Mouse (Mus musculus): ENCODE results near the gene Olfr169. TPM values are rescaled to one million over a fixed set of nuclear protein-coding genes. Genes with fewer than 3 reads are reported as not detected.
"Not testable (repeated sequence)": the region's sequence is repeated elsewhere in the genome, so short reads cannot be mapped to it uniquely, and the experiment has no call there.

Gene Olfr169
- polyA plus RNA-seq (2015; fragmentation: Nextera tagmentation; extraction: Ambion mirVana) = not detected in 2 replicates

DNA sequence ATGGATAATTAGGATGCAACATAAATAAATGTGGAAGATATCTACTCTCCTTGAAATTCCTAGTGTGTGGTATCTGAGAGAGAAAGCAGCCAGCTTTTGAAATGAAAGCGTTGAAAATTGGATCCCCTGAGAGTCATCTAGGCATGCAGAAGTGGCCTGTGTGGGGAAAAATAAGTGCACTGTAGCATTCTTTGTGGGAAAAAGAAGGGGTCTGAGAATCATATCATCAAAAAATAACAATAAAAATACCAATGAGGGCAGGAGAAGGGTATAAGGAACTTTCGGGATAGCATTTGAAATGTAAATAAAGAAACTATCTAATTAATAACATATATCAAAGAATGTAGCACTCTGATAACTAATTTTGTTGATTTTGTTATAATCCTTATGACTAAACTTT lies at the start of gene Olfr169:
Gene Olfr169, minus strand, starts transcription at position 101 of the 400 bp plus-strand sequence.
- H3K27me3 ChIP-seq; H3K9ac ChIP-seq; ATAC-seq (replicated peaks; ENCODE audit: insufficient number of reproducible peaks, insufficient read depth, low FRiP score, low read depth); H3K4me1 ChIP-seq (replicated peaks); H3K9me3 ChIP-seq (replicated peaks); H3K27ac ChIP-seq; H3K4me3 ChIP-seq; H3K36me3 ChIP-seq; H3K4me2 ChIP-seq: not testable (repeated sequence)
- WGBS = 80% methylated on average over 2 of the region's 2 CpGs

DNA sequence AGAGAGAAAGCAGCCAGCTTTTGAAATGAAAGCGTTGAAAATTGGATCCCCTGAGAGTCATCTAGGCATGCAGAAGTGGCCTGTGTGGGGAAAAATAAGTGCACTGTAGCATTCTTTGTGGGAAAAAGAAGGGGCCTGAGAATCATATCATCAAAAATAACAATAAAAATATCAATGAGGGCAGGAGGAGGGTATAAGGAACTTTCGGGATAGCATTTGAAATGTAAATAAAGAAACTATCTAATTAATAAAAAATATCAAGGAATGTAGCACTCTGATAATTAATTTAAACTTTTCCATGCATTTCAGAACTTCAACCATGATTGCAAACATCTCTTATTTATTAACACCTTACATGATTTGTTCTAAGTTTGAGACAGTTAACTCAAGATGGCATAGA lies 40.2 kb upstream of the Olfr169 start, which contains the start of gene Olfr170:
Gene Olfr170, minus strand, starts transcription at position 101 of the 400 bp plus-strand sequence.
- not testable (repeated sequence) for H3K27me3 ChIP-seq; ATAC-seq (replicated peaks; ENCODE audit: insufficient number of reproducible peaks, insufficient read depth, low FRiP score, low read depth); H3K27ac ChIP-seq; H3K9me3 ChIP-seq (replicated peaks); H3K4me3 ChIP-seq; H3K4me1 ChIP-seq (replicated peaks); H3K36me3 ChIP-seq; H3K4me2 ChIP-seq; H3K9ac ChIP-seq
- WGBS = 77% methylated on average over 2 of the region's 2 CpGs

DNA sequence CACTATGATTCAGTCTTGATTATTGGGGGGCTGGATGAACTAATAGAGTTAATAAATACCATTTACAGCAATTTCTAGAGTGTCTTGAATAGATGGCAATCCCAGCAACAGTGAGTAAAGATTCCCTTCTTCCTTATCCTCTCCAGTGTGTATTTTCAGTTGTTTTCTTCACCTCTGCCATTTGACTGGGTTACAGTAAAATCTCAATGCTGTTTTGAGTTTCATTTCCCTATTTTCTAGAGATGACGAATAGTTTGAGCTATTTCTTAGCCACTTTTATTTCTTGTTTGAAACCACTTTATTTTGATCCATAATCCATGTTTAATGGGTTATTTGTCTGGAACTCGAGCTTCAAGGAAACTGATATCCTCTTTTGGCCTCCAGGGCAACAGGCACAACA lies 31.6 kb upstream of the Olfr169 start:
- no peak overlapping the region for H3K9ac ChIP-seq
- H3K27ac ChIP-seq = no peak overlapping the region
- H3K4me1 ChIP-seq (replicated peaks) = no peaks in the 10 kb centered on the region
- no peak overlapping the region for H3K4me2 ChIP-seq
- 57% methylated on average over 2 of the region's 2 CpGs for WGBS
- no peaks in the 10 kb centered on the region for H3K36me3 ChIP-seq
- no peaks in the 10 kb centered on the region for H3K9me3 ChIP-seq (replicated peaks)
- no peak for ATAC-seq (replicated peaks; ENCODE audit: insufficient number of reproducible peaks, insufficient read depth, low FRiP score, low read depth)
- H3K4me3 ChIP-seq = no peak overlapping the region
- no peaks in the 10 kb centered on the region for H3K27me3 ChIP-seq

DNA sequence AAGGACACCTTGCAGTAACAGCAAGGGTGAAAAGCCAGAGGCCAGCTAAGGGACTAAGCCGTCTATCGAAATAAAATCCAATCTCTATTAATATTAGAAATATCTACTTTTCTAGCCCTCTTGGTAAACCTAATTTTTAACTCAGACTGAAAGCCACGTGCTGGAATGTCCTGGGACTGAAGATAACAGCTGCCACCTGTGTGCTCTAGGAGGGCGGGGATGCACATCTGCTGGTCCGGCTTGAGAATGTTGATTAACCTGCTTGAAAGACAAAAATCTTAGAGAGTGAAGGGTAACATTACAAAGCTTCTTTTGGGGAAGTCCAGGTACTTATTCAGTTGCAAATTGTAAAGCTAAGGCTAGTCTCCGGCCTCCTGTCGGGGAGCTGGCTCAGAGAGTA lies 18.2 kb downstream of the Olfr169 start:
- not testable (repeated sequence) for H3K27me3 ChIP-seq; ATAC-seq (replicated peaks; ENCODE audit: insufficient number of reproducible peaks, insufficient read depth, low FRiP score, low read depth); H3K4me1 ChIP-seq (replicated peaks); H3K4me2 ChIP-seq; H3K27ac ChIP-seq; H3K9me3 ChIP-seq (replicated peaks); H3K4me3 ChIP-seq; H3K36me3 ChIP-seq; H3K9ac ChIP-seq
- WGBS = 82% methylated on average over 7 of the region's 7 CpGs

DNA sequence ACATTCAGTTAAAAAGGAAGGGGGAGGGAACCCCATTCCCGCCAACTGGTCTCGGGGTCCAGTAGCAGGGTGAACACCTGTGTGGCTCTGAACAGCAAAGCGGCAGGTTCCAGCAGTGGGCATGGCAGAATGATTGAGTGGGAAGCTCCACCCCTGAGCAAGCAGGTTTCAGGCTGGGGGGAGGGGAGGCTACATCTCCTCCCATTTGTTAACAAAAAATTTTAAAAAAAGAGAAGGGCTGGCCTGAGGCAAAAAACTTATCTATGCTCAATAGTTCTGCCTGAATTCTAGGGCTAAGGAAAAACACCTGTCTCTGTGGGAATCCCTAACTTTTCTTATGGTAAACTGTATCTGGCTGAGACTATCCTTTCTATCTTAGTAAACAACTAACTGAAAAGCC lies 19.4 kb downstream of the Olfr169 start:
- not testable (repeated sequence) for H3K9me3 ChIP-seq (replicated peaks); ATAC-seq (replicated peaks; ENCODE audit: insufficient number of reproducible peaks, insufficient read depth, low FRiP score, low read depth)

DNA sequence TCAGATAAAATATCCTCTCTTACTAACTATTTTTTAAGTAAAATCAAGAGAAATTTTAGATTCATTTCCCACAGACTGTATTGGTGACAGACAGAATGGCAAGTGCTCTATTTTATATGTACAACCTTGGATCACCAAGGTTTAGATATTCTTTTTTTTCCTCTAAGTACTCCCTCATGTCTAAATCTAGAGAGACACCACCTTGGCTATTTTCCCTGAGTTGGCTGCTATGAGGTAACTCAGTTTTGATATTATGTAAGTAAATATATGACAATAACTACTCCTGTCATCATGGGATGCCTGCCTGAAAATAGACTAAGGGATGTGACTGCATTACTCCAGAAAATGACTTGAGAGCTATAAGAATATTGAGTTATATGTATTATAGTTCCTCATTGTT lies 36.2 kb downstream of the Olfr169 start, which contains the start of gene Olfr168:
Gene Olfr168, minus strand, starts transcription at position 101 of the 400 bp plus-strand sequence.
- no peak for ATAC-seq (replicated peaks; ENCODE audit: insufficient number of reproducible peaks, insufficient read depth, low FRiP score, low read depth)
- H3K27ac ChIP-seq = no peak within 1 kb of the TSS
- no peaks in the 10 kb centered on the region for H3K4me1 ChIP-seq (replicated peaks)
- no peak within 1 kb of the TSS for H3K9ac ChIP-seq
- H3K9me3 ChIP-seq (replicated peaks) = no peaks in the 10 kb centered on the region
- H3K27me3 ChIP-seq = no peaks in the 10 kb centered on the region
- H3K36me3 ChIP-seq = no peaks in the 10 kb centered on the region
- no peak within 1 kb of the TSS for H3K4me3 ChIP-seq
- H3K4me2 ChIP-seq = no peak within 1 kb of the TSS

More for the DNA sequence above, 19.4 kb downstream of the Olfr169 start:
- H3K27ac ChIP-seq; H3K9ac ChIP-seq; H3K4me2 ChIP-seq; H3K36me3 ChIP-seq; H3K4me3 ChIP-seq; H3K4me1 ChIP-seq (replicated peaks); H3K27me3 ChIP-seq: not testable (repeated sequence)
- 98% methylated on average over 3 of the region's 3 CpGs for WGBS

DNA sequence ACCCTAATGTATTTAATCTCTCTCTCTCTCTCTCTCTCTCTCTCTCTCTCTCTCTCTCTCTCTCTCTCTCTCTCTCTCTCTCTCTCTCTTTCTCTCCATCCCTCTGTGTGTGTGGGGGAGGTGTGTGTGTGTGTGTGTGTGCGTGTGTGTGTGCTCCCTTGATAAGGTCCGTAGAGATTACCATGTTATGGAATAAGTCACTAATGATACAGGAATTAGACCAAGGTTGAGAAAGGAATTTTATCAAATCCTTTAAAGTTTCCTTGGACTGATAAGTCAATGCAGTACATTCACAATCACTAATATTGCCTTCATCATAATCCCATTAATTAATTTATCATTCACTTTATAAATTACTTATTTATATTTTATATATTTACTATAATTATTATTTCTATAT lies 49.4 kb downstream of the Olfr169 start, which contains the start of gene Olfr167:
Gene Olfr167, minus strand, starts transcription at position 101 of the 400 bp plus-strand sequence.
- Histone ChIP-seq H3K4me2 (no peak within 1 kb of the TSS), H3K9me3 (replicated peaks) (no peaks in the 10 kb centered on the region; the same call in 1 of the 2 replicates), H3K4me3 (no peak within 1 kb of the TSS), H3K4me1 (replicated peaks) (no peaks in the 10 kb centered on the region), H3K27me3 (no peaks in the 10 kb centered on the region), H3K9ac (no peak within 1 kb of the TSS), H3K36me3 (no peaks in the 10 kb centered on the region), H3K27ac (no peak within 1 kb of the TSS)
- 65% methylated on average over 2 of the region's 2 CpGs for WGBS
- no peak for ATAC-seq (replicated peaks; ENCODE audit: insufficient number of reproducible peaks, insufficient read depth, low FRiP score, low read depth)

Other genes starting within 250 kb of the Olfr169 start
- gene Olfr165, start 148.7 kb downstream of the Olfr169 start, polyA plus RNA-seq (2015; fragmentation: Nextera tagmentation; extraction: Ambion mirVana) = not detected in 2 replicates
- gene Olfr166, start 88.1 kb downstream of the Olfr169 start, polyA plus RNA-seq (2015; fragmentation: Nextera tagmentation; extraction: Ambion mirVana) = not detected in 2 replicates
- not detected in 2 replicates for gene Olfr167, start 49.5 kb downstream of the Olfr169 start, polyA plus RNA-seq (2015; fragmentation: Nextera tagmentation; extraction: Ambion mirVana)
- not detected in 2 replicates for gene Olfr168, start 36.3 kb downstream of the Olfr169 start, polyA plus RNA-seq (2015; fragmentation: Nextera tagmentation; extraction: Ambion mirVana)
- gene Olfr170, start 40.1 kb upstream of the Olfr169 start, polyA plus RNA-seq (2015; fragmentation: Nextera tagmentation; extraction: Ambion mirVana) = not detected in 2 replicates
- gene Olfr171, start 58.1 kb upstream of the Olfr169 start, polyA plus RNA-seq (2015; fragmentation: Nextera tagmentation; extraction: Ambion mirVana) = not detected in 2 replicates
- gene Lamp3, start 134.6 kb upstream of the Olfr169 start, polyA plus RNA-seq (2015; fragmentation: Nextera tagmentation; extraction: Ambion mirVana) = 0.44 and 0.75 TPM in 2 replicates
- gene B3gnt5, start 188.4 kb upstream of the Olfr169 start, polyA plus RNA-seq (2015; fragmentation: Nextera tagmentation; extraction: Ambion mirVana) = 6.9 and 8.0 TPM in 2 replicates

Measured in heart, embryonic 15.5 days (tissue).